Mouse (Mus musculus): ENCODE results near the gene Xpr1. TPM values are rescaled to one million over a fixed set of nuclear protein-coding genes. Genes with fewer than 3 reads are reported as not detected.

The Xpr1 gene
- 10 to 100 TPM; 20.6 to 29.7 TPM for polyA plus RNA-seq (2017; shearing (Covaris generic))

GRCm38 (mm10) chr1:155416701-155417677, at the start of gene Xpr1:
TSS of gene Xpr1 (minus strand) at chr1:155417415.

GRCm38 (mm10) chr1:155243797-155244770, 173.1 kb downstream of the Xpr1 start, which contains the start of gene BC034090:
TSS of gene BC034090 (minus strand) at chr1:155244444.

Other genes with a start within 250 kb of the Xpr1 start
- gene BC034090, start 173.0 kb downstream of the Xpr1 start, polyA plus RNA-seq (2017; shearing (Covaris generic)): 1 to 10 TPM in 1 of 2 experiments, under 1 TPM in 1; 0.43 to 1.2 TPM
- 10 to 100 TPM; 66.8 to 87.7 TPM for gene Acbd6, start 140.7 kb upstream of the Xpr1 start, polyA plus RNA-seq (2017; shearing (Covaris generic))

Measured in activated CD4-positive, CD25-positive, alpha-beta regulatory T cell (primary cell).